Mouse (Mus musculus): ENCODE measurements around the gene Klrb1c. TPM values are rescaled to one million over a fixed set of nuclear protein-coding genes. Genes with fewer than 3 reads are reported as not detected.
"Not testable (repeated sequence)": the region's sequence is repeated elsewhere in the genome, so short reads cannot be mapped to it uniquely, and the experiment has no call there.

Klrb1c gene
- polyA plus RNA-seq, 1 experiment from 2014 or later: not detected

GRCm38 (mm10) chr6:128761144-128761540 lies 27.9 kb downstream of the Klrb1c start:
- Histone ChIP-seq H3K4me2 (peak overlapping the region; percentile 55), H3K9me3 (replicated peaks) (no peaks in the 10 kb centered on the region), H3K36me3 (ENCODE audit: poor library complexity, severe bottlenecking) (no peaks in the 10 kb centered on the region), H3K9ac (peak overlapping the region; percentile 54), H3K4me3 (peak overlapping the region; percentile 60), H3K27me3 (no peaks in the 10 kb centered on the region), H3K4me1 (0 out of 2 replicates have a peak, but pooled peaks cover 4% of the 10 kb centered on the region), H3K27ac (peak overlapping the region; percentile 59)
- WGBS: 38% methylated on average over 5 of the region's 5 CpGs
- ATAC-seq: no peak

DNA sequence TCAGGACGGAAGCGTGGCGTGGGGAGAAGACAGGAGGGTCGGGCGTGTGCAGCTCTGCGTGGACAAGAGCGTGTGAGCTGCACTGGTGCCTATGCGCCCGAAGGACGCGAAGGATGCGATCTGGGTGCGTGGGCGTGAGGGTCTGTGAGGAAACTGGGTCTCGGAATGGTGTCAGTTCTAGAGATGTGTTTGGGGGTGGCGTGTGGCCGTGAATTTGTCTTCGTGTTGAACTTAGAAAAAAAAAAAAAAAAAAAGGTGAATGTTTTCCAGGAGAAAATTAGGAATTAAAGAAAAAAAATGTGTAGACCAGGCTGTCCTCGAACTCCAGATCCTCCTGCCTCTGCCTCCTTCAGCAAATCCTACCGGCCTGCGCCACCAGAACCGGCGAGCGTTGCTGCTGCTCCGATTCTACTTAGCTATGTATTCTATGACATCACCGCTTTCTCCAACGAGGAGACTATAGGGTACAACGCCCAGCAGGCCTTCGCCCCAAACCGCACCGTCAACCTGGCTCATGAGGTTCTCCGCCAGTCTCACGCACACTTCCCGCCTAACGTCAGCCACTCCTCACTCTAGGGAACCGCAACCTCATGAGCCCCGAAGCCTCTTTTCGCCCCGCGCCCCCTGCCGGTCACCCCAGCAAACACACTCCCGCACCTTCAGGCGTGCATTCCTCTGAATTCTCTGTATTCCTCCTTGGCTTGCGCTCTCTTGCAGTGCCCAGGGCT lies 28.4 kb downstream of the Klrb1c start:
- under 1% methylated on average over 44 of the region's 44 CpGs for WGBS
- H3K36me3 ChIP-seq (ENCODE audit: poor library complexity, severe bottlenecking); H3K27me3 ChIP-seq; H3K9me3 ChIP-seq (replicated peaks); H3K4me1 ChIP-seq: not testable (repeated sequence)
- Histone ChIP-seq H3K4me3 (peak overlapping the region; percentile 60), H3K9ac (peak overlapping the region; percentile 70), H3K4me2 (peak overlapping the region; percentile 55), H3K27ac (peak overlapping the region; percentile 88)
- peak; percentile 72 for ATAC-seq

GRCm38 (mm10) chr6:128760016-128760415 lies 29.0 kb downstream of the Klrb1c start:
- H3K4me2 ChIP-seq: peak overlapping the region; percentile 45
- under 1% methylated on average over 22 of the region's 22 CpGs for WGBS
- H3K4me3 ChIP-seq: peak overlapping the region; percentile 60
- H3K9me3 ChIP-seq (replicated peaks); H3K4me1 ChIP-seq; H3K36me3 ChIP-seq (ENCODE audit: poor library complexity, severe bottlenecking); H3K27me3 ChIP-seq: not testable (repeated sequence)
- H3K9ac ChIP-seq: peak overlapping the region; percentile 70
- peak overlapping the region; percentile 88 for H3K27ac ChIP-seq
- ATAC-seq: peak; percentile 54

GRCm38 (mm10) chr6:128759221-128759950 lies 29.6 kb downstream of the Klrb1c start:
- Histone ChIP-seq H3K27ac (no peak overlapping the region), H3K9me3 (replicated peaks) (no peaks in the 10 kb centered on the region), H3K4me2 (peak overlapping the region; percentile 40), H3K4me3 (peak overlapping the region; percentile 60), H3K9ac (no peak overlapping the region), H3K27me3 (no peaks in the 10 kb centered on the region), H3K4me1 (0 out of 2 replicates have a peak, but pooled peaks cover 4% of the 10 kb centered on the region), H3K36me3 (ENCODE audit: poor library complexity, severe bottlenecking) (no peaks in the 10 kb centered on the region)
- 83% methylated on average over 5 of the region's 5 CpGs for WGBS
- no peak for ATAC-seq

- not testable (repeated sequence) for H3K9me3 ChIP-seq (replicated peaks); H3K36me3 ChIP-seq (ENCODE audit: poor library complexity, severe bottlenecking); H3K9ac ChIP-seq; ATAC-seq; H3K4me1 ChIP-seq; H3K4me2 ChIP-seq; H3K27ac ChIP-seq; H3K4me3 ChIP-seq; H3K27me3 ChIP-seq
- WGBS: 70% methylated on average over 4 of the region's 4 CpGs
Measured at GRCm38 (mm10) chr6:128755402-128755763, 33.6 kb downstream of the Klrb1c start.

DNA sequence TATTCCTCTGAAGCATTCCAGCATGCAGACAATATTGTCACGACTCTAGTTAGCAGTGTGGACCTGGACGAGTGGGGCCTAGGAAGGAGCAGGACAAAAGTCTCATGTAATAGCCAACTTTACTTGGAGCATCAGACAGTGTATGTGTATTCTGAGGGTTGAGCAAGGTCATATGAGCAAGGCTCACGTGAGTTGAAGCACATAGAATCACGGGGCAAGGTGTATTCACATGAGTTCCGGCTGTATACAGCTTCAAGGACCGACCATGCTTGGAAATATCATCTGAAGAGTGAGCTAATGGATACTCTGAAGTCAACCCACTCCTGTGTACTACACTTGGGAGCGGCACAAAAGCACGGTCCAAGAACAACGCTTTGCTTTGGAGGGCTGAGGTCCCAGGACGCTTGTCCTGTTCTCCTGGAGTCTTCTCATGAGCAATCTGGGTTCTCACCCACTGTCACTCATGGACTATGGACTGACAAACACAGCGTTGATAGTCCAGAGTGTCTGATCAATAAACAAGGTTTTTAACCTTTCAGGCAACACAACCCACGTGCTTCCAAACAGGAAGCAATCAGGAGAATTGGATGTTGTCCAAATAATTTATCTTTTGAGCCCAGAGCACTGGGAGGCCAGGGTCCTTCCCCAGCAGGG lies 34.1 kb downstream of the Klrb1c start:
- ATAC-seq; H3K4me2 ChIP-seq; H3K27ac ChIP-seq; H3K9ac ChIP-seq; H3K4me3 ChIP-seq; H3K36me3 ChIP-seq (ENCODE audit: poor library complexity, severe bottlenecking); H3K9me3 ChIP-seq (replicated peaks); H3K4me1 ChIP-seq; H3K27me3 ChIP-seq: not testable (repeated sequence)
- 85% methylated on average over 12 of the region's 12 CpGs for WGBS

DNA sequence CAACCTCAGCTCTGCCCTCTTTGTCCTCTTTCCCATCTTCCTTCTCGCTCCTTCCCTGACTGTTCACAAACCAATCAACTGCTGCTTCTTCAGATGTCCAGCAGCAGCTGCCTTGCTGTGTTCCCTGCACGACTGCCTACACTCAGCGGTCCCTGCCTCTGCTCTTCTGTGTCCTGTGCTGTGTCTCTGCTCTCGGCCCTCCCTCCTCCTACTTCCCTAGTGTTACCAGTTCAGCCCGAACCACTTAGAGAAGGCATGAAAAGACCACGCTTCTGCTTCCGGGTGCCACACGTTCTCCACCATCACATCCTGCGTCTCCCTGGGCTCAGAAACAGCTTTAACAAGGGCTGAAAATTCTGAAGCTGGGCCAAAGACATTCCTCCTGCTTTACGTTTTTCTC lies 34.8 kb downstream of the Klrb1c start:
- WGBS: 40% methylated on average over 10 of the region's 10 CpGs
- not testable (repeated sequence) for H3K4me1 ChIP-seq; H3K27ac ChIP-seq; H3K36me3 ChIP-seq (ENCODE audit: poor library complexity, severe bottlenecking); H3K27me3 ChIP-seq; H3K9me3 ChIP-seq (replicated peaks); H3K9ac ChIP-seq; H3K4me3 ChIP-seq
- peak; percentile 75 for ATAC-seq
- peak overlapping the region; percentile 30; the same call in 1 of the 2 replicates for H3K4me2 ChIP-seq

DNA sequence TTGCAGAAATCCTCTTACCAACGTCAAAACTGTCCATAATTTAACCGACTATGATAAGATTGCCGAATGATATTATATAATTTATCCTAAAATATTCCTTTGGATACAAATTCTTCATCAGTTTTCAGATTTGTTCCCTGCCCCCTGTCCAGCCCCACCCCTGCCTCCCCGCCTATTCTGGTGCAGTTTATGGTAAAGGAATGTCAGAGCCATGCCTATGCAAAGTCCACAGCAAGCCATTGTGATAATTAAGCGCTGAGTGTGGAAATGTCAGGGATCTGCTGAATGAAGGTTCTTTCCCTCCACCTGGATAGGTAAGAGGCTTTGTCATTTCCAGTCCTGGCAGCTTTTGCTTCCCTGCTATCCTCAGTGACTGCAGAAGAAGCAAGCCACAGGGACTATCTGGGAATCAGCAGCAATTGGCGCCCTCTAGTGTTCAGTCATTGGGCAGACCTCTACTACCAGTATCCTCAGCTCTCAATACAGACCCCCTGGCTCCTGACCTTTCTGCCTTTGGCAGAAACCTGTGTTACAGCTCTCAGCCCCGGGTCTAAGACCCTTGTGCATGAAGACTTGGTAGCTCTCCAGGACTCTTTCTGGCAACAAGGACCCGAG lies 35.3 kb downstream of the Klrb1c start:
- H3K9ac ChIP-seq; H3K36me3 ChIP-seq (ENCODE audit: poor library complexity, severe bottlenecking); H3K4me3 ChIP-seq; H3K9me3 ChIP-seq (replicated peaks); H3K4me1 ChIP-seq; H3K27me3 ChIP-seq; H3K27ac ChIP-seq: not testable (repeated sequence)
- peak overlapping the region; percentile 30; the same call in 1 of the 2 replicates for H3K4me2 ChIP-seq
- ATAC-seq: peak; percentile 95
- WGBS: 36% methylated on average over 8 of the region's 8 CpGs

DNA sequence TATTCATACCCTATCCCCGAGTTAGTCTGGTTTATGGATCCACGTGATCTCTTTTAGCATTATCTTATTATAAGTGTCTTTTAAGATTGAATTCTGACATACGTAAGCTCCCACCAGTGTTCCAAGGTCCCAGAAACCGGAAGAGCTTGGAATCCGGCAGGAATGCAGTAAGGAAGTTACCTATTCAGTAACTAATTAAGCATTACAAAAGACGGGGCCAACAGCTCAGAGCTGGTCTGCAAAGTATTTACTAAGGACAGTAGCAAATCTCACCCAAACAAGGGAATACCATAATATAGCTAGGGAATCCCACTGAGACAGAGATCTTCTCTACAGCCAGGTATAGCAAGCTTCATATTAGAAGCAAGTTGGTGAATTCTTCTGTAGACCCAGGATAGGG lies 42.0 kb downstream of the Klrb1c start:
- H3K9me3 ChIP-seq (replicated peaks); H3K4me2 ChIP-seq; H3K4me3 ChIP-seq; H3K4me1 ChIP-seq; H3K9ac ChIP-seq; H3K27me3 ChIP-seq; ATAC-seq; H3K27ac ChIP-seq; H3K36me3 ChIP-seq (ENCODE audit: poor library complexity, severe bottlenecking): not testable (repeated sequence)
- WGBS: 72% methylated on average over 6 of the region's 6 CpGs

DNA sequence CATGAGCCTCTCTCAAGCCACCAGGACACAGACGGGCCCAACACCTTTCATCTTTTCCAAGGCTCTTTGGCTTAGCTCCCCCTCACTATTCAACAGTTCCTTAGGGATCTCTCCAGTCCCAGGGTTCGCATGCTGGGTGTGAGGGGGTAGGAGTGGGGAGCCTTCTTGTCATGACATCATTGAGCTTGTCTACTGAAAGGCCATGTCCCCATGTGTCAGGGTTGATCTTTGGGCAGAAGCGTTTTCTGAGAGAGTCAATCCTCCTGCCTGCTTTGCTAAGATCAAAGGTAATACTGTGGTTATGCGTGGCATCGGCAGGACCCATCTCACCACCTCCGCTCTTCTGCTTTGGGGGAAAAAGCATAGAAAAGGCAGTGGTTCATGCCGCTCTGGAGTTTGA lies 51.6 kb downstream of the Klrb1c start:
- no peak for ATAC-seq
- Histone ChIP-seq H3K4me3 (no peak overlapping the region), H3K36me3 (ENCODE audit: poor library complexity, severe bottlenecking) (no peaks in the 10 kb centered on the region), H3K4me1 (no peaks in the 10 kb centered on the region), H3K27ac (no peak overlapping the region), H3K4me2 (no peak overlapping the region), H3K9me3 (replicated peaks) (no peaks in the 10 kb centered on the region), H3K27me3 (no peaks in the 10 kb centered on the region), H3K9ac (no peak overlapping the region)
- 87% methylated on average over 7 of the region's 7 CpGs for WGBS

- no peak overlapping the region for H3K4me3 ChIP-seq
- ATAC-seq: no peak
- no peaks in the 10 kb centered on the region for H3K27me3 ChIP-seq
- no peak overlapping the region for H3K9ac ChIP-seq
- H3K36me3 ChIP-seq (ENCODE audit: poor library complexity, severe bottlenecking): no peaks in the 10 kb centered on the region
- H3K9me3 ChIP-seq (replicated peaks): no peaks in the 10 kb centered on the region
- no peaks in the 10 kb centered on the region for H3K4me1 ChIP-seq
- no peak overlapping the region for H3K27ac ChIP-seq
- H3K4me2 ChIP-seq: no peak overlapping the region
Measured at GRCm38 (mm10) chr6:128736100-128736499, 52.9 kb downstream of the Klrb1c start.

- ATAC-seq: no peak
- no peaks in the 10 kb centered on the region for H3K27me3 ChIP-seq
- no peak overlapping the region for H3K27ac ChIP-seq
- no peaks in the 10 kb centered on the region for H3K4me1 ChIP-seq
- no peaks in the 10 kb centered on the region for H3K36me3 ChIP-seq (ENCODE audit: poor library complexity, severe bottlenecking)
- no peak overlapping the region for H3K4me3 ChIP-seq
- no peak overlapping the region for H3K4me2 ChIP-seq
- no peaks in the 10 kb centered on the region for H3K9me3 ChIP-seq (replicated peaks)
- H3K9ac ChIP-seq: no peak overlapping the region
Measured at GRCm38 (mm10) chr6:128734896-128735295, 54.1 kb downstream of the Klrb1c start.
